Mouse (Mus musculus): ENCODE results near the gene Sppl3. TPM values are rescaled to one million over a fixed set of nuclear protein-coding genes. Genes with fewer than 3 reads are reported as not detected.

The Sppl3 gene
- polyA plus RNA-seq (2012; rRNA removed): 96.3 and 106 TPM in 2 replicates

GRCm38 (mm10) chr5:115010577-115011216, at the start of gene Sppl3:
Sppl3 (plus strand) TSS chr5:115011137.

GRCm38 (mm10) chr5:114970824-114971227, 40.1 kb upstream of the Sppl3 start, which contains the start of gene Hnf1a:
Hnf1a (minus strand) TSS chr5:114971094.

GRCm38 (mm10) chr5:115098195-115098594, 87.3 kb downstream of the Sppl3 start, which contains the start of gene Gm10401:
Gm10401 (minus strand) TSS chr5:115098295.

GRCm38 (mm10) chr5:115118961-115119570, 108.1 kb downstream of the Sppl3 start, which contains the start of gene Acads:
Acads (minus strand) TSS chr5:115119346.

GRCm38 (mm10) chr5:115134234-115135165, 123.6 kb downstream of the Sppl3 start, which contains the start of gene Unc119b:
Unc119b (minus strand) TSS chr5:115134975.

Other genes with a start within 250 kb of the Sppl3 start
- gene Ankrd13a, start 236.5 kb upstream of the Sppl3 start, polyA plus RNA-seq (2012; rRNA removed): 41.3 and 44.4 TPM in 2 replicates
- 50.3 and 50.9 TPM in 2 replicates for gene Git2, start 235.6 kb upstream of the Sppl3 start, polyA plus RNA-seq (2012; rRNA removed)
- gene 1500011B03Rik, start 187.7 kb upstream of the Sppl3 start, polyA plus RNA-seq (2012; rRNA removed): 248 and 254 TPM in 2 replicates
- gene 4930519G04Rik, start 157.5 kb upstream of the Sppl3 start, polyA plus RNA-seq (2012; rRNA removed): not detected in 2 replicates
- 2.7 and 3.0 TPM in 2 replicates for gene Gm9936, start 152.5 kb upstream of the Sppl3 start, polyA plus RNA-seq (2012; rRNA removed)
- 5.6 and 7.2 TPM in 2 replicates for gene Oasl2, start 114.2 kb upstream of the Sppl3 start, polyA plus RNA-seq (2012; rRNA removed)
- gene Oasl1, start 87.9 kb upstream of the Sppl3 start, polyA plus RNA-seq (2012; rRNA removed): 0.32 and 0.71 TPM in 2 replicates
- gene 2210016L21Rik, start 69.0 kb upstream of the Sppl3 start, polyA plus RNA-seq (2012; rRNA removed): 97.8 and 102 TPM in 2 replicates
- gene Hnf1a, start 40.0 kb upstream of the Sppl3 start, polyA plus RNA-seq (2012; rRNA removed): not detected in 2 replicates
- 0.21 and 0.31 TPM in 2 replicates for gene Gm10401, start 87.2 kb downstream of the Sppl3 start, polyA plus RNA-seq (2012; rRNA removed)
- 14.5 and 16.4 TPM in 2 replicates for gene Acads, start 108.2 kb downstream of the Sppl3 start, polyA plus RNA-seq (2012; rRNA removed)
- 35.1 and 37.4 TPM in 2 replicates for gene Unc119b, start 123.8 kb downstream of the Sppl3 start, polyA plus RNA-seq (2012; rRNA removed)
- 61.9 and 66.2 TPM in 2 replicates for gene Mlec, start 147.0 kb downstream of the Sppl3 start, polyA plus RNA-seq (2012; rRNA removed)
- 54.7 and 57.3 TPM in 2 replicates for gene Cabp1, start 183.2 kb downstream of the Sppl3 start, polyA plus RNA-seq (2012; rRNA removed)
- gene Pop5, start 224.7 kb downstream of the Sppl3 start, polyA plus RNA-seq (2012; rRNA removed): 62.9 and 64.4 TPM in 2 replicates